Mouse (Mus musculus) CH12.LX (cell line): ENCODE results near the gene Pkp1. TPM values are rescaled to one million over a fixed set of nuclear protein-coding genes. Genes with fewer than 3 reads are reported as not detected.

Experiments used
- DNase-seq: peaks from one replicate; pipeline ENCODE4 v3.0.0-alpha.2; 2013; ENCODE audit errors: extremely low read depth
- H3K27ac ChIP-seq: 2 replicates; pipeline ENCODE4 v1.5.1; 2012; ENCODE audit warnings: low read depth, mild to moderate bottlenecking, control low read depth, moderate library complexity; ENCODE audit not compliant: insufficient read depth
- H3K27me3 ChIP-seq: replicated peaks from 2 replicates; pipeline ENCODE3; 2012; ENCODE audit warnings: inconsistent platforms
- H3K36me3 ChIP-seq, 2 experiments: replicated peaks in 1 of 2; 2 replicates each; pipeline versions ENCODE3 to v1.6.1; 2012; ENCODE audit warnings: inconsistent platforms in 1 of 2, low read length in 1 of 2, mild to moderate bottlenecking in 1 of 2, mixed read lengths in 1 of 2, moderate library complexity in 1 of 2; ENCODE audit not compliant: control insufficient read depth in 1 of 2, insufficient read depth in 1 of 2
- H3K4me1 ChIP-seq, 2 experiments: 2 replicates each; pipeline ENCODE4 v1.6.1; 2012; ENCODE audit warnings: inconsistent platforms in 1 of 2, moderate library complexity in 1 of 2; ENCODE audit not compliant: insufficient read depth in 2 of 2, control insufficient read depth in 1 of 2
- H3K4me2 ChIP-seq: 2 replicates; pipeline ENCODE4 v1.6.1; 2012; ENCODE audit warnings: low read depth, mild to moderate bottlenecking, control low read depth; ENCODE audit not compliant: poor library complexity, insufficient read depth, severe bottlenecking
- H3K4me3 ChIP-seq, 3 experiments: fragments of 150-350 bp in 1 of 3; sonication (generic) in 1 of 3; replicated peaks in 1 of 3; 2 replicates each; pipeline versions ENCODE3 to v1.5.1; 2011 to 2012; ENCODE audit warnings: low read depth in 2 of 3, low read length in 2 of 3, mild to moderate bottlenecking in 2 of 3, moderate library complexity in 2 of 3, control low read depth in 1 of 3, improper control_type of control experiment in 1 of 3, inconsistent platforms in 1 of 3, mixed read lengths in 1 of 3; ENCODE audit not compliant: poor library complexity in 1 of 3
- H3K79me2 ChIP-seq: replicated peaks from 2 replicates; pipeline ENCODE4 v1.6.1; 2012; ENCODE audit warnings: mild to moderate bottlenecking, moderate library complexity; ENCODE audit not compliant: control insufficient read depth, poor library complexity, insufficient read depth, severe bottlenecking; ENCODE audit errors: extremely low read depth
- H3K9ac ChIP-seq: 2 replicates; pipeline ENCODE4 v1.6.1; 2012; ENCODE audit warnings: low read depth, mild to moderate bottlenecking, control low read depth, moderate library complexity; ENCODE audit not compliant: insufficient read depth
- H3K9me3 ChIP-seq: replicated peaks from 2 replicates; pipeline ENCODE3; 2012; ENCODE audit warnings: low read length, inconsistent platforms, mixed read lengths
- CHD2 ChIP-seq: IDR thresholded peaks from 2 replicates; pipeline ENCODE4 v1.6.1; 2011; ENCODE audit warnings: low read length, improper control_type of control experiment
- CTCF ChIP-seq, 2 experiments: IDR thresholded peaks in 1 of 2; conservative IDR thresholded peaks in 1 of 2; 2 replicates each; pipeline ENCODE4 v1.5.1; 2011 to 2012; ENCODE audit warnings: low read depth in 2 of 2, low read length in 2 of 2, improper control_type of control experiment in 1 of 2, inconsistent platforms in 1 of 2, mild to moderate bottlenecking in 1 of 2, moderate library complexity in 1 of 2
- E2F4 ChIP-seq: IDR thresholded peaks from 2 replicates; pipeline ENCODE4 v1.6.1; 2011; ENCODE audit warnings: low read depth, low read length, improper control_type of control experiment; ENCODE audit not compliant: insufficient replicate concordance
- EP300 ChIP-seq: IDR thresholded peaks from 2 replicates; pipeline ENCODE4 v1.6.1; 2011; ENCODE audit warnings: low read length, improper control_type of control experiment
- ETS1 ChIP-seq: conservative IDR thresholded peaks from 2 replicates; pipeline ENCODE4 v1.6.1; 2012; ENCODE audit warnings: low read depth, mild to moderate bottlenecking, inconsistent platforms, low read length, improper control_type of control experiment, moderate library complexity
- JUND ChIP-seq: conservative IDR thresholded peaks from 2 replicates; pipeline ENCODE4 v1.6.1; 2011; ENCODE audit warnings: low read depth, low read length, improper control_type of control experiment
- MAFK ChIP-seq: IDR thresholded peaks from 2 replicates; pipeline ENCODE4 v1.6.1; 2011; ENCODE audit warnings: low read length, improper control_type of control experiment; ENCODE audit not compliant: insufficient replicate concordance
- MAX ChIP-seq: IDR thresholded peaks from 2 replicates; pipeline ENCODE4 v1.6.1; 2011; ENCODE audit warnings: low read length, improper control_type of control experiment
- MEF2A ChIP-seq: IDR thresholded peaks from 2 replicates; pipeline ENCODE4 v1.6.1; 2014; ENCODE audit warnings: low read depth, mild to moderate bottlenecking, inconsistent platforms, low read length, improper control_type of control experiment, borderline replicate concordance
- MXI1 ChIP-seq: IDR thresholded peaks from 2 replicates; pipeline ENCODE4 v1.6.1; 2011; ENCODE audit warnings: mild to moderate bottlenecking, low read depth, low read length, improper control_type of control experiment
- PAX5 ChIP-seq: IDR thresholded peaks from 2 replicates; pipeline ENCODE4 v1.6.1; 2012; ENCODE audit warnings: low read length, inconsistent platforms, mixed read lengths
- POLR2A ChIP-seq: IDR thresholded peaks from 2 replicates; pipeline ENCODE4 v1.6.1; 2011; ENCODE audit warnings: low read depth, mild to moderate bottlenecking, improper control_type of control experiment, low read length
- POLR2AphosphoS2 ChIP-seq: IDR thresholded peaks from 2 replicates; pipeline ENCODE4 v1.6.1; 2011; ENCODE audit warnings: low read depth, low read length, improper control_type of control experiment
- RAD21 ChIP-seq: IDR thresholded peaks from 2 replicates; pipeline ENCODE4 v1.6.1; 2011; ENCODE audit warnings: low read depth, mild to moderate bottlenecking, low read length, improper control_type of control experiment, moderate library complexity
- SIN3A ChIP-seq: IDR thresholded peaks from 2 replicates; pipeline ENCODE4 v1.6.1; 2012; ENCODE audit warnings: low read length, improper control_type of control experiment, inconsistent platforms
- SMC3 ChIP-seq: IDR thresholded peaks from 2 replicates; pipeline ENCODE4 v1.6.1; 2011; ENCODE audit warnings: low read depth, low read length, improper control_type of control experiment
- TBP ChIP-seq: conservative IDR thresholded peaks from 2 replicates; pipeline ENCODE4 v1.6.1; 2011; ENCODE audit warnings: low read depth, low read length, improper control_type of control experiment
- USF2 ChIP-seq: conservative IDR thresholded peaks from 2 replicates; pipeline ENCODE4 v1.6.1; 2011; ENCODE audit warnings: low read depth, low read length, improper control_type of control experiment
- ZC3H11A ChIP-seq: IDR thresholded peaks from 2 replicates; pipeline ENCODE4 v1.6.1; 2012; ENCODE audit warnings: low read depth, mild to moderate bottlenecking, inconsistent platforms, low read length, improper control_type of control experiment
- dilution Hi-C: fragments of 300-500 bp; cut with MboI; formaldehyde crosslinking; loops from 2 replicates; pipeline ENCODE4 v1.14.3; 2020; ENCODE audit warnings: low sequenced_read_pairs; ENCODE audit not compliant: extremely low pct_unique_long_range_greater_than_20kb, extremely low pct_ligation_motif_present
- in situ Hi-C: fragments of 300-500 bp; cut with MboI; formaldehyde crosslinking; loops from 3 replicates; pipeline ENCODE4 v1.14.3; 2019; ENCODE audit warnings: low sequenced_read_pairs, low pct_ligation_motif_present, low pct_unique_long_range_greater_than_20kb, mixed read lengths
- polyA plus RNA-seq: library from polyadenylated mRNA; unstranded; fragments of >175 nt; gene quantifications from 2 replicates; pipeline ENCODE4 v1.2.1, GENCODE M21; 2012; ENCODE audit warnings: low read depth; ENCODE audit not compliant: insufficient read length
- total RNA-seq, 2 experiments: library from RNA; depleted of rRNA; stranded (reverse); fragments of 300-350 nt in 1 of 2; fragments of >200 nt in 1 of 2; gene quantifications; 2 replicates each; pipeline ENCODE4 v1.2.3; 2012 to 2014

Gene Pkp1
- total and polyA plus RNA-seq, 3 experiments, result not detected

DNA sequence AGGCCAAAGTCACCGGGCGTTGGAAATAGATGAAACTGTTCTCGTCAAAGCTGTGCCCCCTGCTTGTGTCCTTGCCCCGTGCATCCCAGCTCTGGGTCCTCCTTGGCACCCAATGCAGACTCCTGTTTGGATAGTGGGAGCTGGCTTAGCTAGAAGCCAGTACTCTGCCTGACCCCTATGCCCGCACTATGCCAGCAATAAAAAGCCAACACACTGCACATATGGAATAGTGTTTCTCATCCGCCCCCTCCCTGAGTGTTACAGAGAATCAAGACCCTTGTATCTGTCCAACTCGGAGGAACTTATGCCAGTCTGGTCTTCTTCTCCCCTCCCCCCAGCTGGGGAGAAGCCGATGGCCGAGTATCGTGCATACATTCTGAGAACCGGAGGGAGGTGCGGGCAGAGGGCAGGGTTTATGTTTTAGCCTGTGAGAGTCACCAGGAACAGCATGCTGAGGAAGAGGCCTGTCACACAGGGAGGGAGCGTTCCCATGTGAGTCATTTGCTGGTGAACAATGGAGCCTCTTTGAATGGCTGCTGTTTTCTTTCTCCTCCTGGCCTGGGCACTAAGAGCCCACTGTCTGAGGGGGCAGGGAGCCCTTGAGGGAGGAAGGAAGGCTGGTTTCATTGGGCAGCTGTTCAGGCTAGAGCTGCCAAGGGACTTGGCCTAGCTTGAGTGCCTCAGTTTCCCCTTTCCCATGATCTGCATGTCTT, 66.8 kb downstream of the Pkp1 start:
- dilution Hi-C loops (no loop called here), in situ Hi-C loops (no loop called here)
- H3K79me2 ChIP-seq, result no peaks in the 10 kb centered on the region
- peaks cover 13% of the 10 kb centered on the region for H3K27me3 ChIP-seq
- H3K27ac ChIP-seq, result no peak overlapping the region
- peaks cover 0 to 4% of the 10 kb centered on the region in 2 experiments; a peak in 2 of 4 replicates for H3K4me1 ChIP-seq
- H3K9me3 ChIP-seq, result no peaks in the 10 kb centered on the region
- DNase-seq, result no peak
- no peak overlapping the region for H3K9ac ChIP-seq
- H3K4me3 ChIP-seq, result no peak overlapping the region
- H3K36me3 ChIP-seq, result peaks cover 0 to 33% of the 10 kb centered on the region in 2 experiments
- TF ChIP-seq SMC3 (no peak), SIN3A (no peak), CHD2 (no peak), POLR2AphosphoS2 (no peak), TBP (no peak), MXI1 (no peak), ZC3H11A (no peak), MEF2A (no peak), ETS1 (no peak), EP300 (no peak), POLR2A (no peak), E2F4 (no peak), CTCF (conservative IDR thresholded peaks at IDR 0.05 in 1 of 2, IDR thresholded peaks at IDR 0.05 in 1 of 2; ENCODE audit: low read depth in 2 of 2, low read length in 2 of 2) (no peak), MAFK (no peak), USF2 (no peak), JUND (no peak)
- TF ChIP-seq, all 38 proteins: peak for 0
- H3K4me2 ChIP-seq, result no peak overlapping the region

DNA sequence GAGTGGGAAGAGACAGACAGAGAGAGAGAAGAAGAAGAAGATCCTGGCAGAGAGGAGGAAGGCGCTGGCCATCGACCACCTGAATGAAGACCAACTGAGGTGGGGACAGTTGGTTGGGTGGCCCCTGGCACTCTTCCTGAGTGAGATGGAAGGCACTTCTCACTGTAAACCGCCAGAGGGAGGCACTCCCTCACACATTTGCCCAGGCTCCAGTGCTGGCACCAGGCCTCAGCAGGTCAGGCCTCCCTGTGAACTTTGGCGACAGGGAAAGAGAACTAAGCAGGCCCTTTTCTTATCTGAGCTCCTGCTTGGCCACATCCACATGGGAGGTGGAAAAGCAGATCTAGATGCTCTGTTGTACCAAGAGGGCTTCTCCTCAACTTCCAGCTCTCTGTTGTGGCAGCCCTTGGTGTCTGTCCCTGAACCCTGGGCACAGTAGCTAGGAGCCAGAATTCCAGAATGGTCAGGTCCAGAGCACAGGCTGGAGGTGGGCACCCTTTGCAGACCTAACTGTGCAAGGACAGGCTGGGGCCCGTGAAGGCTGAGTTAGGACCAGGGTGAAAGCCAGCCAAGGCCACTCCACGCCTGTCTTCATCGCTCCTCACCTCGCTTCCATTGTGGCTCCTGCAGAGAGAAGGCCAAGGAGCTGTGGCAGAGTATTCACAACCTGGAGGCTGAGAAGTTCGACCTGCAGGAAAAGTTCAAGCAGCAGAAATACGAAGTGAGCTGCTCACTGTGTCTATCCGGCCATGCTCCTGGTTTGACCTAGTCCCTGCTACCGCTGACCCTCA, 68.1 kb downstream of the Pkp1 start:
- Histone ChIP-seq H3K36me3 (peaks cover 0 to 35% of the 10 kb centered on the region in 2 experiments), H3K9ac (no peak overlapping the region), H3K27me3 (peaks cover 9% of the 10 kb centered on the region), H3K9me3 (no peaks in the 10 kb centered on the region), H3K79me2 (no peaks in the 10 kb centered on the region), H3K4me2 (no peak overlapping the region), H3K4me1 (peaks cover 2 to 16% of the 10 kb centered on the region in 2 experiments; a peak in 2 of 4 replicates), H3K27ac (no peak overlapping the region), H3K4me3 (no peak overlapping the region)
- in situ Hi-C loops, result no loop called here
- dilution Hi-C loops, result no loop called here
- DNase-seq, result peak; percentile 35
- TF ChIP-seq PAX5 (no peak), CTCF (conservative IDR thresholded peaks at IDR 0.05 in 1 of 2, IDR thresholded peaks at IDR 0.05 in 1 of 2; ENCODE audit: low read depth in 2 of 2, low read length in 2 of 2) (peak in 1 of 2 experiments; percentile 76; a peak in 2 of 4 replicates), RAD21 (peak; percentile 77), MAX (no peak), SMC3 (peak; percentile 64)
